Mouse (Mus musculus): ENCODE measurements around the gene Cox6a1. TPM values are rescaled to one million over a fixed set of nuclear protein-coding genes. Genes with fewer than 3 reads are reported as not detected.
"Not testable (repeated sequence)": the region's sequence is repeated elsewhere in the genome, so short reads cannot be mapped to it uniquely, and the experiment has no call there.

Cox6a1 gene
- polyA plus RNA-seq, 1 experiment from 2014 or later = 1,343 TPM

DNA sequence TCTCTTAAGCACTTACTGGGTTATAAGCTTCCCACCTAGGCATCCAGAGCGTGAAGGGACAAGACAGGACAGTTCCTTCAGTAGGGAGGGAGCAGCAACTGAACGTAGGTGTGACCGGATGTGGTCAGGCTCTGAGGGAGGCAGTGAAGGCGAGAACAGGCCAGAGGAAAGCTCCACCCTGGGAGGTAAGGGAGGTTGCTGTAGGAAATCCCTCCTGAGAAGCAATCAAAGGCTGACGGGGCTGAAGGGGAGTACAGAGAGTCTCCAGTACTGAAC lies 35.2 kb downstream of the Cox6a1 start:
- WGBS = 44% methylated on average over 5 of the region's 5 CpGs
- peaks cover 14% of the 10 kb centered on the region for H3K4me1 ChIP-seq (ENCODE audit: control insufficient read depth, insufficient read depth, low read depth, low read length)
- no peak overlapping the region for H3K27ac ChIP-seq (ENCODE audit: low read depth, low read length)
- no peaks in the 10 kb centered on the region for H3K9me3 ChIP-seq (ENCODE audit: control insufficient read depth, low read length)
- ATAC-seq = no peak
- H3K36me3 ChIP-seq (ENCODE audit: control insufficient read depth, insufficient read depth, low read length) = no peaks in the 10 kb centered on the region
- no peak overlapping the region for H3K4me2 ChIP-seq (ENCODE audit: low read length)
- no peaks in the 10 kb centered on the region for H3K27me3 ChIP-seq (replicated peaks; ENCODE audit: control insufficient read depth, insufficient read depth, low read length)
- H3K4me3 ChIP-seq (ENCODE audit: low read length) = no peak overlapping the region
- no peak overlapping the region; the same call in 1 of the 2 replicates for H3K9ac ChIP-seq (ENCODE audit: low read depth, low read length)

- no peak overlapping the region for H3K4me3 ChIP-seq (ENCODE audit: low read length)
- no peak for ATAC-seq
- H3K27me3 ChIP-seq (replicated peaks; ENCODE audit: control insufficient read depth, insufficient read depth, low read length) = no peaks in the 10 kb centered on the region
- 0 out of 2 replicates have a peak, but pooled peaks cover 4% of the 10 kb centered on the region for H3K36me3 ChIP-seq (ENCODE audit: control insufficient read depth, insufficient read depth, low read length)
- peaks cover 9% of the 10 kb centered on the region for H3K4me1 ChIP-seq (ENCODE audit: control insufficient read depth, insufficient read depth, low read depth, low read length)
- WGBS = 79% methylated on average over 10 of the region's 10 CpGs
- H3K9ac ChIP-seq (ENCODE audit: low read depth, low read length) = no peak overlapping the region; the same call in 1 of the 2 replicates
- no peaks in the 10 kb centered on the region for H3K9me3 ChIP-seq (ENCODE audit: control insufficient read depth, low read length)
- no peak overlapping the region for H3K4me2 ChIP-seq (ENCODE audit: low read length)
- H3K27ac ChIP-seq (ENCODE audit: low read depth, low read length) = no peak overlapping the region
These were observed 35.7 kb downstream of the Cox6a1 start for GRCm38 (mm10) chr5:115312816-115313667.

DNA sequence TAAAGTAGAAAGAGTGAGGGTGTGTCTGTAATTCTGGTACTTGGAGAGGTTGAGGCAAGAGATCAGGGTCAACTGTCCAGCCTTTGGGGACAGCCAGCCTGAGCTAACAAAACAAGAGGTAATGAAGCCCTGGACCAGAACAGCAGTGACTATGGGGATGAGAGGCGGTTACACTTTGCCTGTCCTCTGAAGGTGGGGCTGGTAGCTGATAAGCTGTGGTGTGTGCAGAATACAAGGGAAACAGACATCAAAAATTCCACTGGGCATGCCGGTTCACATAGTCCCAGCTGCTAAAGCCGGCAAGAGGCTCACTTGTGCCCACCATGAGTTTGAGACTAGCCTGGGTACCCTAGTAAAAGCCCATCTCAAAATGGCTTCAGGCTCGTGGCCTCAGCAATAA lies 36.4 kb downstream of the Cox6a1 start:
- no peaks in the 10 kb centered on the region for H3K27me3 ChIP-seq (replicated peaks; ENCODE audit: control insufficient read depth, insufficient read depth, low read length)
- no peak overlapping the region for H3K4me3 ChIP-seq (ENCODE audit: low read length)
- H3K9ac ChIP-seq (ENCODE audit: low read depth, low read length) = no peak overlapping the region
- WGBS = 85% methylated on average over 4 of the region's 4 CpGs
- H3K27ac ChIP-seq (ENCODE audit: low read depth, low read length) = no peak overlapping the region
- H3K4me1 ChIP-seq (ENCODE audit: control insufficient read depth, insufficient read depth, low read depth, low read length) = peaks cover 5% of the 10 kb centered on the region
- H3K9me3 ChIP-seq (ENCODE audit: control insufficient read depth, low read length) = no peaks in the 10 kb centered on the region
- ATAC-seq = no peak
- 0 out of 2 replicates have a peak, but pooled peaks cover 4% of the 10 kb centered on the region for H3K36me3 ChIP-seq (ENCODE audit: control insufficient read depth, insufficient read depth, low read length)
- H3K4me2 ChIP-seq (ENCODE audit: low read length) = no peak overlapping the region

DNA sequence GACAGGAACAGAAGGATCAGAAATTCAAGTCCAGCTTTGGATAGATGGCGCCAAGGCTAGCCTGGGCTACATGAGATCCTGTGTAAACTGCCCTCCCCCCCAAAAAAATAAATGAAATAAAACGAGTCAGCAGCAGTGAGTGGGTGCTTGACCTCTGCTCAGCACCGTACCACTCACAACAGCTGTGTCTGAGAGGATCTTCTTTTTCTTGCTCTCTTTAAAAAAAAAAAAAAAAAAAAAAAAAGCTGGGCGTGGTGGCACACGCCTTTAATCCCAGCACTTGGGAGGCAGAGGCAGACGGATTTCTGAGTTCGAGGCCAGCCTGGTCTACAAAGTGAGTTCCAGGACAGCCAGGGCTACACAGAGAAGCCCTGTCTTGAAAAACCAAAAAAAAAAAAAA lies 46.6 kb downstream of the Cox6a1 start:
- not testable (repeated sequence) for H3K9me3 ChIP-seq (ENCODE audit: control insufficient read depth, low read length); H3K9ac ChIP-seq (ENCODE audit: low read depth, low read length); ATAC-seq; H3K4me3 ChIP-seq (ENCODE audit: low read length); H3K36me3 ChIP-seq (ENCODE audit: control insufficient read depth, insufficient read depth, low read length); H3K27ac ChIP-seq (ENCODE audit: low read depth, low read length); H3K27me3 ChIP-seq (replicated peaks; ENCODE audit: control insufficient read depth, insufficient read depth, low read length)
- Histone ChIP-seq H3K4me2 (ENCODE audit: low read length) (peak overlapping the region; percentile 66), H3K4me1 (ENCODE audit: control insufficient read depth, insufficient read depth, low read depth, low read length) (peaks cover 18% of the 10 kb centered on the region)
- WGBS = 86% methylated on average over 5 of the region's 7 CpGs

DNA sequence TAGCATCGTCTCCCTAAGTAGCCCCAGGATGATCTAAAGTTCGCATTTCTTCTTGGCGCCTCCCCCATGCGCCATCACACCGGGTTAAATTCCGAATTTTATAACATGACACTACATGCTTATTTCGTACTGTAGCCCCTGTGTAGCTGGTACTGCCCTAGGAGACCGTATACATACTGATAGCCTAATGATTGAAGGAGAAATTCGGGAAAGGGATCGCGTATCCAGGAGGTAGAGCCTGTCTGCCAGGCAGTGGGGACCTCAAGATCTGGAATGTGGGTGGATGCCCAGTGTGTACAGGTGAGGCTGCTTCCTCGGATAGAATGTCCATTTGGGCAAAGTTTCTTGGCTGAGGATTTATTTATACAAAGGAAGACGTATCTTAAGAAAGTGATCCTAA lies 47.2 kb downstream of the Cox6a1 start:
- H3K27me3 ChIP-seq (replicated peaks; ENCODE audit: control insufficient read depth, insufficient read depth, low read length) = no peaks in the 10 kb centered on the region

DNA sequence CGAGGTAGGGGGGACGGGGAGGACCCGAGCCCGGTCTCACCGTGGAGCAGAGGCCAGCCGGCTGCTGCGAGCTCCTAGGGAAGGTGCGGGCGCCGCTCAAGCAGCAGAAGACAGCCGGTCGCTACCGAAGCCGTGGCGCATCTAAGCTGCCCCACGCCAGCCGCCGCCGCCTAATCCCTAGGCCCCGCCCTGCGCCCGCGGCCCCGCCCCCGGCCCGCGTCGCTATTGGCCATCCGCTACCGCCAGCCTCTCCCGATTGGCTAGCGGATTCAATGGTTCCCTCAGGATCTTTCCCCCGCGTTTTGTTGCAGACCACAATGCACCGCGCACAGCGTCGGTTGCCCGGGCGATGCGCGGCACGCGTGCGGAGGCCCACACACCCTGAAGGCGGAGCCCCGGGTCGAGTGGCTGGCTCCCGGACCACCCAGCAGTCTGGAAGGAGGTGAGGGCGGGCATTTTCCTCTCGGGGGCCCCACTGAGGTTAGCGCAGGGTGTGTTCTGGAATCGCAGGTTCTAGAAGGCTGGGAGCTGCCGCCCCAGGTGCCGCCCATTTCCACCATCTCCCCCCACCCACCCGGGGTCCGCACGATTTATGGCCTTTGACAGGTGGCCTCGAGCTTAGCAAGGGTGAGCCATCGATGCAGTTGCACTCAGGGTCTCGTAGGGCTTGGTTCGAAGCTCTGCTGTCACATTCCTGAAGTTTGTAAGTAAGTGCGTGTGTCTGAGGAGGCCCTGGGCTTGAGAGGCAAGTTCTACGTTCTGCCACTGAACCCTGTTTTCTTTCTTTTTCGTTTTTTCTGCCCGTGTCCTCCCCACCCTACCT lies 47.8 kb downstream of the Cox6a1 start, which contains the start of gene Dynll1:
TSS of gene Dynll1 (minus strand) at position 208 of the 823 bp plus-strand sequence.
- ATAC-seq = peak; percentile 98
- whole genome bisulfite sequencing = under 1% methylated on average over 54 of the region's 66 CpGs
- Histone ChIP-seq H3K27me3 (replicated peaks; ENCODE audit: control insufficient read depth, insufficient read depth, low read length) (no peaks in the 10 kb centered on the region), H3K4me1 (ENCODE audit: control insufficient read depth, insufficient read depth, low read depth, low read length) (peaks cover 18% of the 10 kb centered on the region), H3K4me2 (ENCODE audit: low read length) (peak within 1 kb of the TSS; percentile 68), H3K9ac (ENCODE audit: low read depth, low read length) (peak within 1 kb of the TSS; percentile 86), H3K9me3 (ENCODE audit: control insufficient read depth, low read length) (no peaks in the 10 kb centered on the region), H3K4me3 (ENCODE audit: low read length) (peak within 1 kb of the TSS; percentile 88), H3K27ac (ENCODE audit: low read depth, low read length) (peak within 1 kb of the TSS; percentile 94), H3K36me3 (ENCODE audit: control insufficient read depth, insufficient read depth, low read length) (peaks cover 13% of the 10 kb centered on the region)

More for the DNA sequence above, 47.2 kb downstream of the Cox6a1 start:
- ATAC-seq = no peak
- H3K36me3 ChIP-seq (ENCODE audit: control insufficient read depth, insufficient read depth, low read length) = peaks cover 10% of the 10 kb centered on the region
- WGBS = 24% methylated on average over 13 of the region's 13 CpGs
- peak overlapping the region; percentile 88 for H3K4me3 ChIP-seq (ENCODE audit: low read length)
- H3K27ac ChIP-seq (ENCODE audit: low read depth, low read length) = peak overlapping the region; percentile 76
- peak overlapping the region; percentile 74 for H3K9ac ChIP-seq (ENCODE audit: low read depth, low read length)
- H3K9me3 ChIP-seq (ENCODE audit: control insufficient read depth, low read length) = no peaks in the 10 kb centered on the region
- peaks cover 18% of the 10 kb centered on the region for H3K4me1 ChIP-seq (ENCODE audit: control insufficient read depth, insufficient read depth, low read depth, low read length)
- peak overlapping the region; percentile 66 for H3K4me2 ChIP-seq (ENCODE audit: low read length)

- Histone ChIP-seq H3K9ac (ENCODE audit: low read depth, low read length) (peak overlapping the region; percentile 86), H3K27ac (ENCODE audit: low read depth, low read length) (peak overlapping the region; percentile 94), H3K27me3 (replicated peaks; ENCODE audit: control insufficient read depth, insufficient read depth, low read length) (no peaks in the 10 kb centered on the region), H3K4me3 (ENCODE audit: low read length) (peak overlapping the region; percentile 88), H3K36me3 (ENCODE audit: control insufficient read depth, insufficient read depth, low read length) (peaks cover 16% of the 10 kb centered on the region), H3K4me1 (ENCODE audit: control insufficient read depth, insufficient read depth, low read depth, low read length) (peaks cover 18% of the 10 kb centered on the region), H3K4me2 (ENCODE audit: low read length) (peak overlapping the region; percentile 68), H3K9me3 (ENCODE audit: control insufficient read depth, low read length) (no peaks in the 10 kb centered on the region)
- peak; percentile 3; the same call in 1 of the 2 replicates for ATAC-seq
- under 1% methylated on average over 46 of the region's 46 CpGs for WGBS
These were observed 48.6 kb downstream of the Cox6a1 start for GRCm38 (mm10) chr5:115300035-115300744.

DNA sequence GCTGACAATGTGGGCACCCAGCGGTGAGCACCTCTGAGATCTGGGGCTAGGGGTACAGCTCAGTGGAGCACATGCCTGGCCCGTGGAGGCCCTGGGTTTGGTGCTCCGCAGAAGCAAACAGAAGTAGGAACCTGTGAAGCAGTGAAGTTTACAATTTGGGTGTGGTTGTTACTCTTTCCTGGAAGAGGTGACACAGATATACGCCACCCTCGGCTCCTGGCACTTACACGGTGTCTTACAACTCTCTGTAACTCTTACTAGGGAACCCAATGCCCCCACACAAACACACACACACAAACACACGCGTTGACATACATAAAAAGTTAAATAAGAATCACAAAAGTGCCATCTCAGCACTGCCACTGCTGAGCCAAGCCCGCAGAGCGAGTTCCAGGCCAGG lies 52.4 kb downstream of the Cox6a1 start:
- ATAC-seq = no peak
- Histone ChIP-seq H3K36me3 (ENCODE audit: control insufficient read depth, insufficient read depth, low read length) (peaks cover 20% of the 10 kb centered on the region), H3K4me1 (ENCODE audit: control insufficient read depth, insufficient read depth, low read depth, low read length) (peaks cover 15% of the 10 kb centered on the region), H3K4me3 (ENCODE audit: low read length) (no peak overlapping the region), H3K9ac (ENCODE audit: low read depth, low read length) (no peak overlapping the region), H3K4me2 (ENCODE audit: low read length) (no peak overlapping the region), H3K27ac (ENCODE audit: low read depth, low read length) (no peak overlapping the region), H3K27me3 (replicated peaks; ENCODE audit: control insufficient read depth, insufficient read depth, low read length) (no peaks in the 10 kb centered on the region), H3K9me3 (ENCODE audit: control insufficient read depth, low read length) (no peaks in the 10 kb centered on the region)
- 81% methylated on average over 10 of the region's 10 CpGs for WGBS

All from hindbrain, embryonic 16.5 days (tissue).